Mouse (Mus musculus) hematopoietic stem cell, adult 5-6 weeks (primary cell): ENCODE results near the gene Kcnk18. TPM values are rescaled to one million over a fixed set of nuclear protein-coding genes. Genes with fewer than 3 reads are reported as not detected.
A peak's percentile ranks its signal among the peaks of the same experiment; 100 is the strongest.

Experiments
- ATAC-seq, 2 experiments: fragments of 125-278 bp in 1 of 2; replicated peaks in 1 of 2; 2 replicates each; pipeline ENCODE4 v1.8.0; 2016 to 2017; ENCODE audit warnings: inconsistent platforms in 2 of 2, mild to moderate bottlenecking in 2 of 2, moderate number of reproducible peaks in 2 of 2, low read depth in 1 of 2, moderate TSS enrichment in 1 of 2; ENCODE audit not compliant: low FRiP score in 2 of 2, poor library complexity in 2 of 2, severe bottlenecking in 2 of 2, insufficient read depth in 1 of 2, low TSS enrichment in 1 of 2
- total RNA-seq: library from RNA; stranded (forward); fragments of 172-1452, 232-1000 nt; gene quantifications from 2 replicates; pipeline ENCODE4 v1.2.3, GENCODE M21; 2017

Kcnk18 gene
- total RNA-seq = not detected in 2 replicates

DNA sequence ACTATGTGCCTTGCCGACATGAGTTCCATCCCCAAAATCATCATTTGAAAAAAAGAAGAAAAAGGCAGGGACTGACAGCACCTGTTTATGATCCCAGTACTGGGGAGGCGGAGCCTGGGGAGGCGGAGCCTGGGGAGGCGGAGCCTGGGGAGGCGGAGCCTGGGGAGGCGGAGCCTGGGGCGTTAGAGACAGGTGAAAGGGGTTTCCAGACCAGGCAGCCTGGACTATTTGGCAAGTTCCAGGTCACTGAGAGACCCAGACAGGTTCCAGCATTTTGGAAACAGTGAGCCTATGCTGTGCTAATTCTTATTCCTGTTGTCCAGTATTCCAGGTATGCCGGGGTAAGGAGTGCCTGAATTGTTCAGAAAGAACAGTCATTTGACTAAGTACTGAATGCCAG, at the start of gene Kcnk18:
Kcnk18 (plus strand) TSS at position 224 of the 400 bp plus-strand sequence.
- no peak for ATAC-seq

DNA sequence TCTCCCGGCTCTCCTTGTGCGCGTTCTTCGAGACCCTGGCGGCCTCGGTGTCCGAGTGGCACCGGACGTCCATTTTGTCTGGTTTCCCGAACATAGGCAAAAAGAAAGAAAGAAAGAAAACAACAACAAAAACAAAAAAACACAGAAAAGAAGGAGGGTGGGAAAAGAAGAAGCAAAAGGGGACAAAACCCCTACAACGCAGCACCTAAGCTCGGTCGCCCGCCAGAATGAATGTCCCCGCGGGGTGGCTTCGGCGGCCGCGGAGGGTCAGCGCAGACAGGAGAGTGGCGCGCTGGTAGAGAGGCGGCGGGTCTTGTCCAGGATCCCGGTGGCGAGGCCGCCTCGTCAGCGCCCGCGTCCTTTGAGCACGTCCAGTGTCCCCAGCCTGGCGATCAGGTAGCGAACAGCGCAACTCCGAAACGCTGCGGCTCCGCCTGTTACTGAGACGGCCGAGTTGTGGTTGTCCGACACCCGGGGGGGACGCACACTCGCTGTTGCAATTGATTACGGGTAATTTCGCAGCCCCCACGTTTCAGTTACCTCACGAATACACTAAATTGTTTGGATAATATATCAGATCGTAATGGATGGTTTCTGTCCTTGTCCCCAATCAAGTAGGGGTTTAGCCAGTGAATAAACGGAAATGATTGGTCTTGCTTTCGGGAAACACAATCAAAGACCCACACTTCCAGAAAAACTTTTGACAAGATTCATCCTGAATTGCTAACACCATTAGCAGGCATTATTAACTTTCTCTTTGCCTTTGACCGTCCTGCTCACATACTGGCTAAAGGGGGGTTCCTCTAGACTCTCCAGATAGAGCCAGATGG, 48.9 kb upstream of the Kcnk18 start, which contains the start of gene Vax1:
Vax1 (minus strand) TSS at position 121 of the 830 bp plus-strand sequence.
- no peak for ATAC-seq

DNA sequence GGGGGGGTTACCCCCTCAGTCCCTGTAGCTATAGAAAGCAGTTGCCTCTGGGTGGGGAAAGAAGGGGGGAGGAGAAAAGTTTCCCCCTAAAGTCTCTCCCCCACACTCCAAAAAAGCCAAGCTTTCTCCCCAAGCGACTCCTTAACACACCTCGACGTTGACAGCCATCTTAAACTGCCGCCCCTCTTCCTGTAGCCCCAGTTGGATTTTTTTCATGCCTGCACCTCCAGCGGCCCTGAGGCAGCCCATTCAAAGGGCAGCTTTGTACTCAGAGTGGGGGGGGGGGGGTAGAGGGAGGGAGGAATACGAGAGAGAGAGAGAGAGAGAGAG, 48.3 kb upstream of the Kcnk18 start:
- no peak for ATAC-seq

DNA sequence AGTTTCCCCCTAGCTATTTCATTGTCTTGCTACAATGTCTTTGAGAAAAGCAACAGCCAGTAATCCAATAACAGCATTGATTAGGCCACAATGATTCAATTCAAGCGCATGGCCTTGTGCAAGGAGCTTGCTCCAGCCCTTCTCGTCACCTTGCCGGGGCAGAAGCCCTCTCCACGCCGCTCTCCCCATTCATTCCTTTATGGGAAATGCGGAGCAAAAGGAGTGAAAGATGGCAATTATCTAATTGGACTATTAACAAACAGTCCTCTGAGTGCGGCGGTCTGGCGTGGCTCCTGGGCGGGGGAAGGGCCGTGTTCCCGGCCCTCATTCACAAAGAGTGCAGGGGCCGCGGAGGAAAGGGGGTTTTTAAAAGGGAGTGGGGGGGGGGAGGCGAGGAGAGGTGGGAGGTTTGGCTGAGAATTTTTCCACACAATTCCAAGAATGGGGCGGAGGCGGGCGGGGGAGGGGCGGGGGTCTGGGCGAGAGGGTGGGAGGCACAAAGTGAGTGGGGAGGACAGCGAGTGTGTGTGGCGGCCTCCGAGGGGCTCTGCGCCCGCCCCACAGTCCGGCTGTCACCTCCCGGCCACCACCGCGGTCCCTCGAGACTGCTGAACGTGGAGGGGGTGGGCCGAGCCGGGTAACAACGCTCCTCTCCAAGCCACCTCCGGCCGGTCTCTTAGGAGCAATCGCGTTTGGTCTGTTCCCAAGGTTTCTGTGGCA, 47.7 kb upstream of the Kcnk18 start:
- no peak for ATAC-seq

DNA sequence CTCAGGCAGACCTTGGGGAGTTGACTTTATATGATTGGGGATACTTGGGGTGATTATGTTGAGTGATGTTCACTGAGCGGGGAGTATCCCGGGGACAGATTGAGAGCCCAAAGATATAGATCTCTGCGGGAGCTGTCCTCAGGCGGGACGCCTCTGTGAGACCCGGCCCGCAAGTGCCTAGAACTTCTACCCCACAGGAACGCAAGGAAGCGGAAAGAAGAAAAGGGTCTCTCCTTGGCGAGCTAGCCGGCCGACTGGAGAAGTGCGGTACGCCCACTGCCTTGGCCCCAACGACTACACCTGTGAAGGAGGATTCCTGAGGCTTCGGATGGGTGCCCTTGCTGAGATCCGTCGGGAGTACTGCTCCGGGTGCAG, 47.2 kb upstream of the Kcnk18 start:
- ATAC-seq = no peak

DNA sequence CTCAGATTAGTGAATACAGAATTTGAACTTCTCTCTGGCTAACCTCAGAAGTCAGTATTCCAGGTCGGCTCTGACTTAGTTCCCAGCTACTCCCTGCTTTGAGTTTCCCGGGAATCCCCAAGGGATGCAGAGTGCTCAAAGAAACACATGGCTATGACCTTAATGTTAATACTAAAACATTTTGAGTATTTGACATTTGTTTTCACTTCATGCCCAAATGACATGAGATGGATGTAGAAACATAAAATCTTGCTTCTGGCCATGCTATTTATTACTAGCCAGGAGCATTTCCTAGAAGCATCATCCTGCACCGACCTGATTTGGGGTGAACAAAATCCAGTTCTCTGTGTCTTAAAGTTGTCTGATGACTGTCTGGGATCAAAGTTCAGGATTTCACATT, 46.2 kb upstream of the Kcnk18 start:
- no peak for ATAC-seq

DNA sequence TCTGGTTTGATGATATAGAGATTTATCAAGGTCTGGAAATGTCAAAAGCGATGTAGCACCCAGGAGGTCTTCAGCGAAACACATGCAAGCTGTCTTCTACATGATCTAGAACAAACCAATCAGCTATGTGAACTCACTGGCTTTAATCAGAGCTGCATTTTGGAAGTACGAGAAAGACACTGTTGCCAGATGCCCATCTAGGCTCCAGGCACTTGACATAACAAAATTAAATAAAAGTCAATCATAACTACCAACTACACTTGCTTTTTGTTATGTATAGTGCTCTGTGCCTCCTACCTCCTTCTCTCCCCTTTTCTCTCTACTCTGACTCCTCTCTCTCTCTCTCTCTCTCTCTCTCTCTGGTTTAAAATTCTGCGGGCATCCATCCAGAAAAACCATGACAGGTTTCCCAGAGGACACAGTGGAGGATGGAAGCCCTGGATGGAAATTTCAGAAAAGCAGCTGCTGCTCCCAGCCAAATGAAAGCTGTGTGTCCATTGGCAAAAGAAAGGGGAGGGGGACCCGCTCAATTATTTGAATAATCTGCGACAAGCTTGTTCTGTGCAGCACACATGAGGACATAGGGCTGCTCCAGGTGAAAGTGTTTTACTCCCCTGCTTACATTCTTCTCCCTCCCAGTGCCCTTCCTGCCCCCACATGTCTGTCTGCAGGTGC, 45.5 kb upstream of the Kcnk18 start:
- ATAC-seq = no peak

DNA sequence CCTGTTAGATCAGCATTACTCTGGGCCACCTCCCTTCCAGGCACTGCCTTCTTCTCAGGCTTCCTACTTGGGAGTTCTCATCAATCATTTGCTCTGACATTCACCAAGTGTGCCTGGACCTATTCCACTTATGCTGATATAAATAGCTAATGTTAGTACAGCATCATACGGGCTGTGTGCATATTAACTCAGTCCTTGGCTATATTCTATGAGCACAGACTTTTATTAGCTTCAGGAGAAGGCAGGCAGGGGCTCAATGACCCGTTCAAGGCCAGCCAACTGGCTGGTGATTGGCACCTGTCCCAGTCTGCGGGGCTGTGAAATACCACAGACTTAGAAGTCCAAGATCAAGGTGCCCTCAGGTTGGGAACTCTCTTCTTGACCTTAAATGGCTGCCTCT, 35.0 kb upstream of the Kcnk18 start:
- ATAC-seq = no peak

DNA sequence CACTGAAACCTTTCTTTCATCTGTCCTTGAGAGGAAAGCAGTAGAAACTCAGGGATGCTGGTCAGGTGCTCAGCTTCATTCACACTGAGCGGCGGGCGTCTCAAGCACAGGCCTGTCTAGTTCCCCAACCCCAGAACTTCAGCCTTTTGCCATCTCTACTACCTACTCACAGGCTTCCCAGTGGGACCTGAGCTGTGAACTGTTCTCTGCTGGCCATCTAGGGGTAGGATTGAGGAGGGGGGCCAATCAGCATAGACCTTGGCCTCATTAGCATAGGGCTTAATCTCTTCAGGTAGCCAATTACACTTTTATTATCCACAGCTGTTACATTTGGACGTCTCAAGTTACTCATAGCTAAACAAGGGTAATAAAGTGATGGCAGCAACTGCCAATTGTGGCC, 30.0 kb upstream of the Kcnk18 start:
- no peak for ATAC-seq

DNA sequence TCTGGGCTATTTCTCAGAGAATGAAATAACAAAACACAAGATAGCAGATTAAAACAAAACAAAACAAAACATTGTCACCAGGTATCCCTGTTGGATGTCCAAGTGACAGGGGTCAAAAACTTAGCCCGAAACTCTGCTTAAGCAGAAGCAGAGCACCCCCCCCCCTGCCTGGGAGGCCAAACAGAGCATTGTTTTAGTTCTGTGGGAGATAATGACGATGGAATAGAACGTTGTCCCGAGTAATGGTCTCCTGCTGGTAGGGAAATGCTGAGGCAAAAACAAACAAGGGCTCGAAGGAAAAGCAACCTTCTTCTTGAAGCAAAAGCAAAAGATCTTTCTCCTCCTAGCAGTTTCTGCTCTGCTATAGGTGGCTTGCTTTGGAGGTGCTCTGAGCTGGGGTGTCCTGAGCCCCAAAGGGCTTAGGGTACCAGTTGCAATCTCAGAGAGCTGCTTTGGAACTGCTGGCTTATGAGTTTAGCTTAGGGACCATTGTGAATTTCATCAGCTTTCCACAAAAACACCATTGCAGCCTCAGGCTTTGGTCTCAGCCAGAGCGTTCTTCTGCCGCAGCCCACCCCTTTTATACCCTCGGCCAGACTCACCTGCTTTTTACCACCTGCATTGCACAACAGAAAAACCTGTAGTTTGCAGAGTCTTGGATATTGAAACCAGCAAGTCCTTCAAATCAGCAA, 28.4 kb upstream of the Kcnk18 start:
- no peak for ATAC-seq

DNA sequence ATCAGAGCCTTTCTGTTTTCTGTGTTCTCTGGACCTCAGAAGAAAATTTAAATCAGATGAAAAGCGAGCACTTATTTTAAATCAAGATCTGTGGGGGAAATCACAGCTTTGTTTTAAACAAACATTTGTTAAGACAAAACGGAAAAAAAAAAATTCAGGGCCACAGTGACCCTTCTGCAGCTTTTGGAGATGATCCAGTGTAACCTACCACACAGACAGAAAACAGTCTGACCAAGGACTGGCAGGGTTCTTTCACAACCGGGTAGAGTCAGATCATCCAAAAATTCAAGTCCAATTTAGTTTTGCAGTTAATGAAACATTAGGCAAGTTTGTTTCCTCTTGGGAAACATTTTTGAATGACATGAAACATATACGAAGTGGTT, 27.9 kb upstream of the Kcnk18 start:
- no peak for ATAC-seq

DNA sequence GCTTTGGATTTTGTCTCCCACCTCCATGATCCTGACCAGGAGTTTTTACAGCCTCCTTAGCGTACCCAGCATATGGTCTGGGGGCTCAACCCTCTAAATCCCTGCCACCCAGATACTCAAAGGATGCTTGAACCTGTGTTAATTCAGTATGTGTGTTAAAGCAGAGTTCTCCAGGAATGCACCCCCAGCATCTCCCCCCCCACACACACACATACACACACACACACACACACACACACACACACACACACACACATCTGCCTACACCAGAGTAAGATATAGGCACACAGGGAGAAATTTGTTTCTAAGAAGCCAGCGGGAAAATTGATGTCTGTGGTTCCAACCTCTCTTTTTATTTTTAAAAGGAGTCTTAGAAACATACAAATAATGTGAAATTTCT, 26.5 kb upstream of the Kcnk18 start:
- no peak for ATAC-seq

DNA sequence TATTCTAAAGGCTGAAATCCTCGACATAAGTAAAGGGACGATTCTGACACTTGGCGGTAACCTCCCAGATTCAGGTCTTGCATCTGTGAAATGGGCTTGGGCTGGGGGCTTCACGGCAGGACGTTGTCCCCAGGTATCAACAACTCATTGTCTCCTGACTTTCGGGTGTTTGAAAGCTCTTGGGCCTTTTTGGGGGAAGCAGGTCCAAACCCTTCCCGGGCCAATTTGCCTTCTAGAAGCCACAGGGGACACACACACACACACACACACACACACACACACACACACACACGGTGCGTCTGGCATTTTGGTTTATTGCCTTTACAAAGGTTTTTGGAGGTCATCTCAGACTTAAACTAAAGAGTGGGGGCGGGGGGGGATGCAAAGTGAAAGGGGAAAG, 25.6 kb upstream of the Kcnk18 start:
- no peak for ATAC-seq

DNA sequence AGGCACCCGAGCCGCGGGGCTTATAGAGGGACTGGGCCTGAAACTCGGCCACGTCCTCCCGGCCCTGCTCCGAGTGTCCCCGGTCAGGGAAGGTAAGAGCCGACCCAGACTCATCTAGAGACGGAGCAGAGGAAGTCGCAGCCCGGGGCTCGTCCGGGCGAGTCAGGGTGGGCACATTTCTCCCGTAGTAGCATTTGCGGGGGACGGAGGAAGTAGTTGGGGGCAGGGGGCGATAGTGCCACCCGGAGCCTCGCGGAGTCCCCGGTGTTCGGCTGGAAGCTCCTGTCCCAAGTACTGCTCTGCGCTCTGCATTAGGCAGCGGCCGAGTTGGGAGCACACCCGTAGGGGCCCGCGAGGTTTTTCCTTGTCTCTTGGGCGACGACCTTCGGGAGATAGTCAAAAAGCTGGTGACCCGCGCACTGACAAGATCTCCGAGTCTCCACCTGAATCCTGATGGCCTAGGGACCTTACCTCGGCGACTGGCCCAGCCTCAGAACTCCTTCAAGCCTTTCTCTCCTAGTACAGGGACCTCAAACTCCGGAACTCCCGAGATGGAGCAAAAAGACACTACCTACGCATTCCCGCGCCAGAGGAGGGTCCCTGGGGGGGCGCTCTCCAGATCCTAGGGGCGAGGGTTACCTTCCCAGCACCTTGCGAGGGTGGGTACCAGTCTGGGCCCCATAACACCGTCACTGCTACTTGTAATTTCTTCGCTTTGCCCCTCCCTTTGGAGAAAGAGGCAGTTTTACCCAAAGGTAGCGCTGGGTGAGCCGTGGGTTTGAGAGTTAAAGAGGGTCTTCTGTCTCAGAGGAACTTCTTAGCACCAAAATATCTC, 24.8 kb upstream of the Kcnk18 start:
- no peak for ATAC-seq

DNA sequence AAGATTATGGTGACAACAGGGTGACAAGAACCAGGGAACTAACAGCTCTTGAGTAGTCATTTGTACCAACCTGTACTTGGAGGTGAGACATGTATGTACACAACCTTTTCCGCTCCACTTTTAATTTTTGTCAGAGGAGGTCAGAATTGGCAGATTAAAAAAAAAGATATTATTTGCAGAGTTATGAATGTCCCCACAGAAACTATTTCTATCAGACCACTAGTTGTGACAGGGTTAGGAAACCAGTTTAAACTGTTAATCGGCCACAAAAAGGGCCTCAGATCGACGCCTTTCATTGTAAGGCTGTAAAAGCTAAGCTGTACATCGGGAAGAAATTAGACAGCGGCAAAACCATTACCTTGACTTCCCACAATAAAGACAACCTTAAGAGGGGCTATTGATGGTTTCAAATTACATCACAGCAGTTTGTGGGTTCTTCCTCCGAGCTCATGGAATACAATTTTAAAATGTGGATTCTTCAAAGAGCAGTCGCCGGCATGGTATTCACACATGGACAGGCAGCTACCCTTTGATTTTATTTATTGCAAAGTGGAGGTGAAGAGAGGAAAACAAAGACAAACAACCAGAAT, 23.7 kb upstream of the Kcnk18 start:
- no peak for ATAC-seq

DNA sequence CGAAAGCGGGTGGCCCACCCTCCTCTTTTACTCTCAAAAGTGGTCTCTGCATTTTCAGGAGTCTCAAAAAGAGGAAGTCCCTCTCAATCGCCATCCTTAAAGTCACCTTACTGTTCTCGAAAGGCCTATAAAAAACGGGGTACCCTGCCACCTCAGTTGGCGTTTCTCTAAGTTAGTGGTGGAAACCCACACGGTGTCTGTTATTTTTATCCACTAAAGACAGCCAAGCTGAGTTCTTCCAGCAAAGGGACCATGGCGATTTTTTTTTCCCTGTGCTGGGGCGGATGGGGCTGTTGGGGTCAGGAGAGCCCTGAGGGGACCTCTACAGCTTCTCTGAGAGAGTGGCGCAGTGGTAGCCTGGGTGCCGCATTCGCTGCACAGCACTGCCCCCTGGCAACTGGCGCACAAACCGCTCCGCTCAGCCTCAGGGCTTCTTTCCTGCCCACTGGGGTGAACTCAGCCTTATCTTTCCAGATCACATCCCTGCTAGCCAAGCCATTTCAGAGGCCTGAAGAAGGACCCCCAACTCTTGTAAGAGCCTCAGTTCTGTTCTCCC, 22.8 kb upstream of the Kcnk18 start:
- ATAC-seq = peak; percentile 74 to 78
